Mouse (Mus musculus) E14TG2a.4 (cell line): ENCODE data around the gene 1700034J05Rik.

Experiments
- CTCF ChIP-seq: conservative IDR thresholded peaks from 2 replicates; pipeline ENCODE4 v1.5.1; 2014; ENCODE audit warnings: low read length
- NANOG ChIP-seq: IDR thresholded peaks from 2 replicates; pipeline ENCODE4 v1.6.1; 2014; ENCODE audit warnings: borderline replicate concordance, low read length, mixed read lengths

- TF ChIP-seq CTCF (no peak), NANOG (no peak)
These were observed 15.2 kb downstream of the 1700034J05Rik start for GRCm38 (mm10) chr6:146939026-146939425.
